Comparison of ENCODE assay signal across 12 mouse cellular contexts in the genomic region with DNA sequence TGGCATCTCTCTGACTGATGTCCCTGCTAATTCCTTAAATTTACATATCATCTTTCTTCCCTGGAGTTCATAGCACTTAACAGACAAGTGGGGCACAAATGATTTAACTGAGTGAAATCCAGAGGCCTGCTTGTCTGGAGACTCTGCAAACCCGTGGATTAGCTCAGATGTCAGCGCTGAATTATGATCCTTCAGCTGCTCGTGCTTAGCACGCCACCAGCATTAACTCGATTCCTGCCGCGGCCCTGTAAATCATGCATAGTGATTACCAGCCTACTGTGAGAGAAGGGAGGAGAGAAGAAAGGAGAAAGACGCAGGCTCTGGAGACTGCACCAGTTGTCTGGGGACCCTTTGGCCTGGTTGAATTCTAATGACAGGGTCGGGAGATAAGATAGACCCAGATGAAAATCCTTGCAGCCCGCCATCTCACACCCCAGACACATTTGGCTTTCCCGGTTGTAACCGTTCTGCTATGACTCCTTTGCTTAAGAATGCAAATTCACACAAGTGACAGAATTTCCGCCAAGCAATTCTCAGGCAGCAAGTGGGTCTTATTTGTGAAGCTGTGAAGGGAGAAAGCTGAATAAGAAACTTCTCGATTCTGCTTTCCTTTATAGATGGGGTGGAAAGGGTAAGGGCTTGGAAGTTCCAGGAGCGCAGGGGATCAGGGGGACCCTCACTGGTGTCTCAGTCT.
A peak's percentile ranks its signal among the peaks of the same experiment; 100 is the strongest.
DNase-seq lines count a peak whose midpoint lies in the region; ATAC-seq and TF ChIP-seq lines count a peak whose summit lies in the region.
"Had no signal": no experiment of that assay in that cellular context is flagged by ENCODE, and none has a peak within 500 bp of the region (broad histone marks: within the 10 kb centered on the region; RNA-seq: fewer than 3 reads in every experiment).

No protein-coding gene starts in this region.

- peaks cover 16% of the 10 kb centered on the region for H3K4me1 ChIP-seq in kidney, postnatal 0 days (replicated peaks; ENCODE audit: insufficient read depth, low read length)
- peaks cover 7% of the 10 kb centered on the region; the same call in 1 of the 2 replicates for H3K4me1 ChIP-seq in kidney, adult 2 months (ENCODE audit: control insufficient read depth, insufficient read depth, low read length)
- 0 out of 2 replicates have a peak, but pooled peaks cover 7% of the 10 kb centered on the region for H3K4me1 ChIP-seq in embryonic facial prominence, embryonic 14.5 days (ENCODE audit: control insufficient read depth, insufficient read depth, low read length)
- peaks cover 35% of the 10 kb centered on the region for H3K4me1 ChIP-seq in limb, embryonic 10.5 days

- no peak for ATAC-seq in kidney, postnatal 0 days (replicated peaks; ENCODE audit: low FRiP score, low read depth)
- ATAC-seq in embryonic facial prominence, embryonic 14.5 days (ENCODE audit: low read depth), result peak; percentile 51
- ATAC-seq in CD4-positive, CD25-positive, alpha-beta regulatory T cell, adult 4 months, result no peak

- no peak overlapping the region for H3K4me2 ChIP-seq in kidney, postnatal 0 days (ENCODE audit: low read length)
- H3K4me2 ChIP-seq in embryonic facial prominence, embryonic 14.5 days (ENCODE audit: low read depth, low read length), result no peak overlapping the region

- WGBS in kidney, postnatal 0 days, result 26% methylated on average over 15 of the region's 15 CpGs
- 59% methylated on average over 15 of the region's 15 CpGs for WGBS in kidney, adult 2 months
- 36% methylated on average over 15 of the region's 15 CpGs for WGBS in embryonic facial prominence, embryonic 14.5 days
- 13% methylated on average over 15 of the region's 15 CpGs for WGBS in limb, embryonic 10.5 days

- TF ChIP-seq CTCF in kidney, postnatal 0 days (IDR thresholded peaks at IDR 0.05; ENCODE audit: low read depth), result no peak
- TF ChIP-seq CTCF in kidney, adult 2 months (conservative IDR thresholded peaks at IDR 0.05; ENCODE audit: insufficient read depth, insufficient read length, low read depth, low read length), result no peak

- H3K4me3 ChIP-seq in kidney, postnatal 0 days (replicated peaks; ENCODE audit: low read depth, low read length), result no peak overlapping the region
- no peak overlapping the region for H3K4me3 ChIP-seq in kidney, adult 2 months (ENCODE audit: insufficient read depth, low read depth, low read length)
- H3K4me3 ChIP-seq in embryonic facial prominence, embryonic 14.5 days (ENCODE audit: low read depth, low read length), result no peak overlapping the region
- no peak overlapping the region for H3K4me3 ChIP-seq in limb, embryonic 10.5 days

- no peaks in the 10 kb centered on the region for H3K36me3 ChIP-seq in kidney, postnatal 0 days (ENCODE audit: insufficient read depth, low read length)
- H3K36me3 ChIP-seq in kidney, adult 2 months (ENCODE audit: control insufficient read depth, insufficient read depth, low read length), result no peaks in the 10 kb centered on the region
- H3K36me3 ChIP-seq in embryonic facial prominence, embryonic 14.5 days (ENCODE audit: control insufficient read depth, insufficient read depth, low read length), result peaks cover 47% of the 10 kb centered on the region
- H3K36me3 ChIP-seq in limb, embryonic 10.5 days, result peaks cover 92% of the 10 kb centered on the region
- H3K36me3 ChIP-seq: G1E had no signal

- TF ChIP-seq POLR2A in kidney, adult 2 months (IDR thresholded peaks at IDR 0.05; ENCODE audit: low read depth, low read length), result no peak

- H3K9me3 ChIP-seq in kidney, postnatal 0 days (replicated peaks; ENCODE audit: low read length), result no peaks in the 10 kb centered on the region
- H3K9me3 ChIP-seq in embryonic facial prominence, embryonic 14.5 days (ENCODE audit: control insufficient read depth, low read length), result no peaks in the 10 kb centered on the region
- H3K9me3 ChIP-seq in limb, embryonic 10.5 days (replicated peaks), result no peaks in the 10 kb centered on the region
- H3K9me3 ChIP-seq: G1E had no signal

- H3K27me3 ChIP-seq in kidney, postnatal 0 days (ENCODE audit: insufficient read depth, low read length), result no peaks in the 10 kb centered on the region
- H3K27me3 ChIP-seq in kidney, adult 2 months (replicated peaks; ENCODE audit: control insufficient read depth, insufficient read depth, low read length), result no peaks in the 10 kb centered on the region
- H3K27me3 ChIP-seq in embryonic facial prominence, embryonic 14.5 days (replicated peaks; ENCODE audit: control insufficient read depth, insufficient read depth, low read length), result no peaks in the 10 kb centered on the region; the same call in 1 of the 2 replicates
- H3K27me3 ChIP-seq in limb, embryonic 10.5 days (ENCODE audit: low read depth, poor library complexity, severe bottlenecking), result peaks cover 20% of the 10 kb centered on the region

- DNase-seq in kidney, postnatal 0 days (ENCODE audit: low spot score), result peak; percentile 51
- no peak for DNase-seq in kidney, adult 2 months
- DNase-seq in embryonic facial prominence, embryonic 14.5 days (ENCODE audit: low spot score), result peak; percentile 88
- DNase-seq in limb, embryonic 10.5 days (ENCODE audit: low spot score), result peak; percentile 61
- DNase-seq in retina, embryonic 14.5 days (ENCODE audit: low spot score), result peak; percentile 47
- no peak for DNase-seq in adrenal gland, postnatal 4 days (ENCODE audit: low spot score in 2 of 2)
- no peak for DNase-seq in urinary bladder, postnatal 10 days (ENCODE audit: low spot score)
- DNase-seq: lung, postnatal 4 days; right cerebral cortex, adult 18-20 months; thymus, adult 2 months had no signal

- no peak overlapping the region for H3K27ac ChIP-seq in kidney, postnatal 0 days
- no peak overlapping the region for H3K27ac ChIP-seq in kidney, adult 2 months (ENCODE audit: insufficient read depth, low read depth, low read length)
- H3K27ac ChIP-seq in embryonic facial prominence, embryonic 14.5 days (replicated peaks; ENCODE audit: low read depth, low read length), result no peak overlapping the region
- no peak overlapping the region for H3K27ac ChIP-seq in limb, embryonic 10.5 days

- H3K9ac ChIP-seq in kidney, postnatal 0 days (ENCODE audit: low read depth, low read length), result no peak overlapping the region
- no peak overlapping the region for H3K9ac ChIP-seq in embryonic facial prominence, embryonic 14.5 days (ENCODE audit: low read depth, low read length)

Comparison
In these comparisons a context has a peak if more than half of its experiments do, and no peak if none do; other contexts are left out.
1. DNase-seq: peak in kidney, postnatal 0 days (single experiment), embryonic facial prominence, embryonic 14.5 days (single experiment), limb, embryonic 10.5 days (single experiment) and retina, embryonic 14.5 days (single experiment); none in kidney, adult 2 months (single experiment), adrenal gland, postnatal 4 days (0 of 2) and urinary bladder, postnatal 10 days (single experiment).